Mouse (Mus musculus) stomach, postnatal 0 days (tissue): ENCODE measurements around the gene Sox5. TPM values are rescaled to one million over a fixed set of nuclear protein-coding genes. Genes with fewer than 3 reads are reported as not detected.

Experiments
- ATAC-seq: fragments of 200-750 bp; cut with Nextera tagmentation; 2 replicates; pipeline ENCODE4 v1.8.0; 2017; ENCODE audit not compliant: low FRiP score, low TSS enrichment
- DNase-seq: peaks from one replicate; pipeline ENCODE4 v3.0.0-alpha.2; 2016; ENCODE audit warnings: low spot score
- H3K27ac ChIP-seq: fragments of 300-500 bp; sonication (generic); replicated peaks from 2 replicates; pipeline ENCODE4 v1.5.1; 2014; ENCODE audit warnings: mild to moderate bottlenecking, control low read depth
- H3K27me3 ChIP-seq: fragments of 300-500 bp; sonication (generic); 2 replicates; pipeline ENCODE4 v1.6.1; 2014; ENCODE audit warnings: low read length; ENCODE audit not compliant: control insufficient read depth, insufficient read depth
- H3K36me3 ChIP-seq: fragments of 300-500 bp; sonication (generic); 2 replicates; pipeline ENCODE4 v1.6.1; 2014; ENCODE audit warnings: low read length, mixed read lengths; ENCODE audit not compliant: control insufficient read depth, insufficient read depth
- H3K4me1 ChIP-seq: fragments of 300-500 bp; sonication (generic); replicated peaks from 2 replicates; pipeline ENCODE4 v1.6.1; 2014; ENCODE audit warnings: antibody characterized with exemption; ENCODE audit not compliant: control insufficient read depth, insufficient read depth
- H3K4me2 ChIP-seq: fragments of 300-500 bp; sonication (generic); replicated peaks from 2 replicates; pipeline ENCODE4 v1.6.1; 2014; ENCODE audit warnings: low read depth, mild to moderate bottlenecking, control low read depth, moderate library complexity
- H3K4me3 ChIP-seq: fragments of 300-500 bp; sonication (generic); 2 replicates; pipeline ENCODE4 v1.5.1; 2014; ENCODE audit warnings: low read depth, low read length, control low read depth
- H3K9ac ChIP-seq: fragments of 300-500 bp; sonication (generic); 2 replicates; pipeline ENCODE4 v1.6.1; 2014; ENCODE audit warnings: mild to moderate bottlenecking, low read length, control low read depth, mixed read lengths
- H3K9me3 ChIP-seq: fragments of 300-500 bp; sonication (generic); 2 replicates; pipeline ENCODE4 v1.6.1; 2016; ENCODE audit warnings: low read length; ENCODE audit not compliant: control insufficient read depth
- CTCF ChIP-seq: IDR thresholded peaks from 2 replicates; pipeline ENCODE4 v1.5.1; 2016; ENCODE audit warnings: antibody characterized with exemption, low read depth, mild to moderate bottlenecking, moderate library complexity
- EP300 ChIP-seq: optimal IDR thresholded peaks from 2 replicates; pipeline ENCODE3; 2016; ENCODE audit warnings: antibody characterized with exemption
- WGBS: fragments of 180-500 bp; shearing (Covaris S2); extraction: QIAGEN DNeasy Blood & Tissue Kit; methylation state at CpG from one replicate; pipeline ENCODE4 v1.1.7; 2014; 5-methylcytosine and 5-hydroxymethylcytosine counted together
- polyA plus RNA-seq: library from polyadenylated mRNA; unstranded; fragments of >200 nt; fragmentation: Nextera tagmentation; extraction: Ambion mirVana; gene quantifications from 2 replicates; pipeline ENCODE4 v1.2.1, GENCODE M21; 2015

The Sox5 gene
- polyA plus RNA-seq, 1 experiment from 2014 or later, result 9.8 TPM

DNA sequence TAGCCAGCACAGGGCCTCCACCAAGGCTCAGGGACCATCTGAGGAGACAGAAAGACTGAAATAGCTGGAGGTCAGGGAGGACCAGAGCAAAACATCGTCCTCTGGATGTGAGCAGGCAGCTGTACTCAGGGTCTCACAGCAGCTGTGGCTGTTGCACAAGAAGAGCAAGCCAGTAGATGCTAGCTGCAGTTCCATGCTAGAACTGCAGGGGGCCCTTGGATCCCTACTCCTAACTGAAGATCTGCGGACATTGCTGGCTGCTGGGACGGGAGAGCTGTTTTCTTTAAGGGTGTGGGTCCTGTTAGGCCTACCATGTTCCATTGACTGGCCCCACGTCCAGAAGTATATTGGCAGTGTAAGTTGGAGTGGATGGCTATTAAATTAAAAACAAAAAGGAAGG is 137.1 kb downstream of the Sox5 start:
- Histone ChIP-seq H3K9me3 (no peaks in the 10 kb centered on the region), H3K9ac (no peak overlapping the region), H3K4me2 (no peak overlapping the region), H3K36me3 (no peaks in the 10 kb centered on the region), H3K27ac (no peak overlapping the region), H3K4me3 (no peak overlapping the region), H3K27me3 (no peaks in the 10 kb centered on the region), H3K4me1 (no peaks in the 10 kb centered on the region; the same call in 1 of the 2 replicates)
- 0 out of 2 replicates have a peak, but pooled peaks have one; percentile 12 for ATAC-seq
- TF ChIP-seq CTCF (peak; percentile 72), EP300 (no peak)
- WGBS, result 42% methylated on average over 4 of the region's 4 CpGs
- DNase-seq, result peak; percentile 54

DNA sequence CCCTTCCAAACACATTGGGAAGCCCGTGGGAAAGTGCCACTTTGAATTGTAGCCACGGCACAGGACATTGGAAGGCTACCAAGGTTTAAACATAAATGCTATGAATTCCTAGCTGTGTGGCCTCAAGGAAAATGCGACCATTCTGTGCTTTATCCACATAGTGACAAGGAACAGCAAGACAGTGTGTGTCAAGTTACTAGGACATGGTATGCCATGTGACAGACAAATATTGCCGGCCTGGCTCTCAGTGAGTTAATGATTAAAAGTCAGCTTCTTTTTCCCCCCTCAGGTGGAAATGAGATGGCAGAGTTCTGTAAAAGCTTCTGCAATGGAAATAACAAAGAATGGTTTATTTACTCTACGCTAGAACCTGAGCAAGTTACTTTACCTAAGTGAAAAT is 138.2 kb downstream of the Sox5 start:
- H3K9me3 ChIP-seq, result no peaks in the 10 kb centered on the region
- no peaks in the 10 kb centered on the region for H3K36me3 ChIP-seq
- H3K4me1 ChIP-seq, result no peaks in the 10 kb centered on the region; the same call in 1 of the 2 replicates
- 53% methylated on average over 5 of the region's 5 CpGs for WGBS
- no peak overlapping the region for H3K4me2 ChIP-seq
- no peak overlapping the region for H3K27ac ChIP-seq
- no peak for TF ChIP-seq EP300
- no peak for TF ChIP-seq CTCF
- ATAC-seq, result no peak
- H3K4me3 ChIP-seq, result no peak overlapping the region
- no peaks in the 10 kb centered on the region for H3K27me3 ChIP-seq
- no peak overlapping the region for H3K9ac ChIP-seq
- DNase-seq, result no peak

DNA sequence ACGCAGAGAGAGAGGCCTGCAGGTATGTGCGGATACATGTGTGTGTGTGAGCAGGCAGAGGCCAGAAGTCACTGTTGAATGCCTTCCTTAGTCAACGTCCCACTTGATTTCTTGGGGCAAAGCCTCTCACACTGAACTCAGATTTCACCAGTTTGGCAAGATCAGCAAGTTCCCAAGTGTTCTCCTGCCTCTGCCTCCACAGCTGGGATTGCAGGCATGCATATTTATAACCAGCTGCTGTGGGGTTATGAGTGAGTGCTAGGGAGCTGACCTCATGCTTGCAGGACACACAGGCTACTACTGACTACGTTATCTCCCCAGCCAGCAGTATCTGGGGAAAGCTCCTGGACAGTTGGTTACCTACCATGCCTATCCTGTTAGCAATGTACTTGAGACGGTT is 139.9 kb downstream of the Sox5 start:
- TF ChIP-seq EP300 (no peak), CTCF (no peak)
- ATAC-seq, result no peak

DNA sequence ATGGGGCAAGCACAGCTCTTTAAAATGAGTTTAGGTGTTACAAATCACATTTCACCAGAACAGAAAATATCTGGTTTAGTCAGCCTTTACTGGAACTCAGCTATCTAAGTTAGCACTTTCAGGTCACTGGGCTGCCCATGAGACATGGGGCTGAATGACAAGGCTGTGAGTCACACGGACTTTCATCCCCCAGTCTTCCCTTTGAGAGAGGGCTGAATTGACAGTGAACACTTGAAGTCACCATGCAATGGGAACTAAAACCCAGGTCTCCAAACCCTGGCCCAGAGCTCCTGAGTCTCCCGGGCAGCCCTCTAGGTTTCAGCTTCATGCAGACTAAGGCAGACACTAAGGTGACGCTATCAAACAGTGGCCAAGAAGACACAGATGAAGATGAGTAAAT is 141.2 kb downstream of the Sox5 start:
- H3K4me1 ChIP-seq, result no peaks in the 10 kb centered on the region
- ATAC-seq (no peak), DNase-seq (no peak)
- H3K27ac ChIP-seq, result no peak overlapping the region
- no peak overlapping the region for H3K9ac ChIP-seq
- no peak overlapping the region for H3K4me3 ChIP-seq
- 87% methylated on average over 3 of the region's 3 CpGs for WGBS
- H3K27me3 ChIP-seq, result no peaks in the 10 kb centered on the region
- no peaks in the 10 kb centered on the region for H3K9me3 ChIP-seq
- TF ChIP-seq EP300, result no peak
- no peak for TF ChIP-seq CTCF
- H3K4me2 ChIP-seq, result no peak overlapping the region
- no peaks in the 10 kb centered on the region for H3K36me3 ChIP-seq

More for the DNA sequence above, 139.9 kb downstream of the Sox5 start:
- 67% methylated on average over 5 of the region's 5 CpGs for WGBS
- no peaks in the 10 kb centered on the region for H3K9me3 ChIP-seq
- H3K27me3 ChIP-seq, result no peaks in the 10 kb centered on the region
- no peak overlapping the region for H3K4me3 ChIP-seq
- no peak overlapping the region for H3K27ac ChIP-seq
- H3K4me2 ChIP-seq, result no peak overlapping the region
- H3K9ac ChIP-seq, result no peak overlapping the region
- H3K4me1 ChIP-seq, result no peaks in the 10 kb centered on the region
- no peaks in the 10 kb centered on the region for H3K36me3 ChIP-seq
- DNase-seq, result no peak

DNA sequence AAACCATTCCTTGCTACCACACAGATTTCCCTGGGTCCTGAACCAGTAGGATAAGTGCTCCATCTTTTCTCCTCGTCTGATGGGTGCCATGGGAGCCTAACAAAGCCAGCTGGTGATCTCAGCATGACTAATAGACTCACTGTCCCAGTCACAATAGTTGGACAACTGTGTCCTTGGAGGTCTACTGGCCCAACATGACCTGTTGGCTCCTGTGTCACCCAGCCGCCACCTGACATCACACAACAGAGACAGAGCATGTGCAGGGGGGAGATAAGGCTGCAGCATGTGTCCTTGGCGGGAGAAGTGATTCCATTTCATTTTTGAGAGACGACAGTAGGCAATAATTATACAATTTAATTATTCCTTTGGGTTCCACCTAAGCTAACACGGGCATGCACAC is 143.2 kb downstream of the Sox5 start:
- Histone ChIP-seq H3K4me2 (no peak overlapping the region), H3K4me1 (no peaks in the 10 kb centered on the region), H3K4me3 (no peak overlapping the region), H3K9me3 (no peaks in the 10 kb centered on the region), H3K27ac (no peak overlapping the region), H3K36me3 (no peaks in the 10 kb centered on the region), H3K27me3 (no peaks in the 10 kb centered on the region), H3K9ac (no peak overlapping the region)
- WGBS, result 80% methylated on average over 5 of the region's 5 CpGs
- DNase-seq, result no peak
- no peak for ATAC-seq
- TF ChIP-seq CTCF (no peak), EP300 (no peak)

DNA sequence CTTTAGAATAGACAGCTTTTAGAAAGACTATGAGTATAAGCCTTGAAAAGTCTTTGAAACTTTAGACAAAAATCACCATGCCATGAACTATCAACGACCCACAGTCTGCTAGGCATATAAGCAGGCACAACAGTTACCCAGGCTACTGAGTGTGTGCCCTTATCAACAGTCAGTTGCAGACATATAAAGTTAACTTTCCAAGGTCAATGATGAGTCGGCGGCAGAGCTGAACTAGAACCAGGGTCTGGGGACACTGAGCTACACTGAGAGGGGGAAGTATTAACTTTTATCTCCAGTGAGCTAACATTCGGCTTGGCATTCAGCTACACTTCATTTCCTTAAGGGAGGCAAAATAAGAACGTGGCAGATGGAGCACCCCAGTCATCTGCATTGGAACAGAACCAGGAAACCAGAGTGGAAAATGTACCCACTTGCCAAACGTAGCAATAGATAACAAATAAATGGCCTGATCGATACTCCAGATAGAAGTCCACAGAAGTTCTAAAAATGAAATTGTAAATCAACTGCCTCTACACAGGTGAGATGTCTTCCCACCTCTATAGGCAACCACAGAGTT is 154.2 kb downstream of the Sox5 start:
- no peak for TF ChIP-seq CTCF
- ATAC-seq, result no peak
- Histone ChIP-seq H3K36me3 (no peaks in the 10 kb centered on the region), H3K9me3 (no peaks in the 10 kb centered on the region), H3K27ac (no peak overlapping the region), H3K9ac (no peak overlapping the region), H3K4me3 (no peak overlapping the region), H3K4me2 (no peak overlapping the region), H3K27me3 (no peaks in the 10 kb centered on the region), H3K4me1 (no peaks in the 10 kb centered on the region)
- DNase-seq, result no peak
- 79% methylated on average over 7 of the region's 7 CpGs for WGBS
